Mouse (Mus musculus) cerebellum, postnatal 36 days (tissue): Measurements from ENCODE around the gene Scg5.

ENCODE experiments used
- DNase-seq, 2 experiments: peaks; one replicate each; pipeline ENCODE4 v3.0.0; 2021 to 2022; ENCODE audit warnings: mixed read lengths in 2 of 2

Gene Scg5

GRCm38 (mm10) chr2:113805765-113806164, 23.2 kb downstream of the Scg5 start:
- DNase-seq: no peak

GRCm38 (mm10) chr2:113803753-113804152, 25.2 kb downstream of the Scg5 start:
- peak; percentile 66 to 67 for DNase-seq

GRCm38 (mm10) chr2:113800846-113801245, 28.1 kb downstream of the Scg5 start:
- DNase-seq: no peak

GRCm38 (mm10) chr2:113798605-113799004, 30.3 kb downstream of the Scg5 start:
- DNase-seq: no peak

GRCm38 (mm10) chr2:113795186-113795585, 33.7 kb downstream of the Scg5 start:
- no peak for DNase-seq

- DNase-seq: no peak
These were observed 35.4 kb downstream of the Scg5 start for GRCm38 (mm10) chr2:113793521-113793920.

- no peak for DNase-seq
These were observed 40.0 kb downstream of the Scg5 start for GRCm38 (mm10) chr2:113788821-113789387.

- DNase-seq: no peak
These were observed 41.0 kb downstream of the Scg5 start for GRCm38 (mm10) chr2:113787882-113788281.

GRCm38 (mm10) chr2:113784851-113785250, 44.1 kb downstream of the Scg5 start:
- no peak for DNase-seq

- no peak for DNase-seq
These were observed 47.4 kb downstream of the Scg5 start for GRCm38 (mm10) chr2:113781521-113781920.

- no peak for DNase-seq
These were observed 47.8 kb downstream of the Scg5 start for GRCm38 (mm10) chr2:113781107-113781506.

- no peak for DNase-seq
These were observed 49.6 kb downstream of the Scg5 start for GRCm38 (mm10) chr2:113779336-113779735.

GRCm38 (mm10) chr2:113778036-113778435, 50.9 kb downstream of the Scg5 start:
- DNase-seq: no peak

- DNase-seq: no peak
These were observed 52.6 kb downstream of the Scg5 start for GRCm38 (mm10) chr2:113776297-113776696.

GRCm38 (mm10) chr2:113774150-113774805, 54.6 kb downstream of the Scg5 start:
- no peak for DNase-seq

- no peak for DNase-seq
These were observed 60.2 kb downstream of the Scg5 start for GRCm38 (mm10) chr2:113768541-113769303.

- DNase-seq: no peak
These were observed 63.0 kb downstream of the Scg5 start for GRCm38 (mm10) chr2:113765885-113766284.

- no peak for DNase-seq
These were observed 64.0 kb downstream of the Scg5 start for GRCm38 (mm10) chr2:113764968-113765367.

GRCm38 (mm10) chr2:113758311-113759161, 70.4 kb downstream of the Scg5 start, which contains the start of gene Grem1:
Grem1 (minus strand) TSS chr2:113758646.
- no peak for DNase-seq

GRCm38 (mm10) chr2:113757525-113758310, 71.2 kb downstream of the Scg5 start:
- DNase-seq: peak; percentile 23 to 30

GRCm38 (mm10) chr2:113756924-113757524, 71.9 kb downstream of the Scg5 start:
- DNase-seq: no peak

GRCm38 (mm10) chr2:113749721-113750120, 79.2 kb downstream of the Scg5 start:
- DNase-seq: no peak
